Mouse (Mus musculus) spleen, adult 2 months (tissue): Measurements from ENCODE around the gene Itgax.

ENCODE experiments used
- CTCF ChIP-seq: fragments of 200-500 bp; IDR thresholded peaks from 2 replicates; pipeline ENCODE4 v1.5.1; 2011; ENCODE audit warnings: mild to moderate bottlenecking, inconsistent platforms; ENCODE audit not compliant: insufficient read depth, insufficient read length, insufficient replicate concordance; ENCODE audit errors: extremely low read depth
- POLR2A ChIP-seq: fragments of 200-500 bp; IDR thresholded peaks from 2 replicates; pipeline ENCODE4 v1.6.1; 2011; ENCODE audit warnings: low read depth, low read length, inconsistent platforms

- TF ChIP-seq POLR2A (no peak), CTCF (no peak)
These were observed 37.0 kb downstream of the Itgax start for GRCm38 (mm10) chr7:128166391-128166790.
